Mouse (Mus musculus) G1E-ER4 (cell line): Measurements from ENCODE around the gene Birc6. TPM values are rescaled to one million over a fixed set of nuclear protein-coding genes. Genes with fewer than 3 reads are reported as not detected.

Experiments used
- GATA1 ChIP-seq: IDR thresholded peaks from one replicate; pipeline ENCODE4 v1.8.0; 2012; ENCODE audit warnings: low read length, inconsistent platforms
- polyA plus RNA-seq: library from polyadenylated mRNA; stranded (reverse); fragments of >175 nt; gene quantifications from 2 replicates; pipeline ENCODE4 v1.2.3, GENCODE M21; 2012

Gene Birc6
- polyA plus RNA-seq, 1 experiment = 18.7 TPM

DNA sequence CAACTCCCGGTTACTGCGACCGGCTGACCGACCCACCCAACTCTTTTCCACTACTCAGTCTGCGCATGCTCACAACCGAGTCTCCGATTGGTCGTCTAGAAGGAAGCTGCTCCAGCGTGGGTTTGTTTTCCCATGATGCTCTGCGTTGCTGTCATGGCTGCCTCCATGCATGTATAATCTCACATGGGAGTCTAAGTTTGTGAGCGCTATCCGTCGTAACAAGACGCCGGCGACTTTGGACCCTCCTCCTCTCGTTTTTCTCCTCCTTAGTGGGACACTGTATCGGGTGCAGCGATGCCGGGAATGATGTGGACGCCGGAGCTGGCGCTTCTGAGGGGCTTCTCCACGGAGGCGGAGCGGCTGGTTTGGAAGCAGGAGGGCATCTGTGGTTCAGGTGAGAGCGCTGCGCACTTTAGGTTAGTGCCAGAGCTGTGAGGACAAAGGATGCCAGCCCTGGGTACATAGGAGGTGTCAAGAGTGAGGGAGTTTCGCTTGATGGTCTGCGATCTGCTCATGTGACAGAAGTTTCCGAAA is 189.6 kb downstream of the Birc6 start, which contains the start of gene Ttc27:
Gene Ttc27 (plus strand): TSS at position 115 of the 534 bp plus-strand sequence.
- TF ChIP-seq GATA1 = no peak

DNA sequence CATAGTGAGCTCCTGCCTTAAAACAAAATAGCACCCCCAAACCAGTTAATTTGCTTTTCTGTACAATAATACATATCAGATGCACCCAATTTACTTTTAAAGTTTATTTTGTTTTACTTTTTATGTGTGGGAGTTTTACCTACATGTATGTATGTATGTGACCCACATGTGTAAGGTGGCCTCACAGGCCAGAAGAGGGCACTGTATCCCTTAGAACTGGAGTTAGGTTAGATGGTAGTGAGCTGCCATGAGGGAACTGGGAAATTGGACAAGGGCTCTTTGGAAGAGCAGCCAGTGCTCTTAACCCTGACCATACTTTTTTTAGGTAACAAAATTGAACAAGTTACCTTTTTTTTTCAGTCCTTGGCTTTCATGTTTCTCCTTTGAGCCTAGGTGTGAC is 204.8 kb downstream of the Birc6 start:
- no peak for TF ChIP-seq GATA1

DNA sequence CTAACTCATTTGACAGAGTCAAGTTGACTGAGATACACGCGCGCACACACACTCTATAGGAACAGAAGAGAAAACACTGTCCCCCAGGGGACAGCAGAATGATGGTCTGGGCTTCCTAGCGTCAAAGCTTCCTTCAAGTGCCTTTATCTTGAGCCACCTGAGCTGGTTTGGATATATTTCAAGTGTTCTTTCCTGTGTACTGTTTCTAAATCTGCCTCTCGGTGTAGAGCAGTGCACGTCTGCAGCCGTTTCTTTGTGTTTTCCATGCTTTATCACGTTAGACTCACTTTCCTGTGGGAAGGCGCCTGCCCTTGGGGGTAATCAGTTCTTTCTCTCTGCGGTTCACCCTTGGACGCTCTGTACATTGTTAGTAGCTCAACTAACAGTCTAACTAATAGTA is 207.3 kb downstream of the Birc6 start:
- TF ChIP-seq GATA1 = no peak

DNA sequence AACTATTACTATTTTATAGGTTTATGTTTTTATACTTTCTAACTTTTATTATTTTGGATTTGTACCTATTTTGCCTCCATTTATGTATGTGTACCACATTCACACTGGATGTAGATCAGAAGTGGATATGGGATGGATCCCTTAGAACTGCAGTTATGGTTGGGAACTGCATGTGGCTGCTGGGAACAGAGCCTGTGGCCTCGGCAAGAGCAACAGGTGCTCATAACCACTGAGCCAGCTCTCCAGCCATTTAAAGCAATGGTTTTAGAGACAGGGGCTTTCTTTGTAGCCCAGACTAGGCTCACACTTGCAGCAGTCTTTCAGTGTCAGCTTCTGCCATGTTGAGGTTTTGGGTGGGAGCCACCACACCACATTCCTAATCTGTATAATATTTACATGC is 221.6 kb downstream of the Birc6 start:
- no peak for TF ChIP-seq GATA1

DNA sequence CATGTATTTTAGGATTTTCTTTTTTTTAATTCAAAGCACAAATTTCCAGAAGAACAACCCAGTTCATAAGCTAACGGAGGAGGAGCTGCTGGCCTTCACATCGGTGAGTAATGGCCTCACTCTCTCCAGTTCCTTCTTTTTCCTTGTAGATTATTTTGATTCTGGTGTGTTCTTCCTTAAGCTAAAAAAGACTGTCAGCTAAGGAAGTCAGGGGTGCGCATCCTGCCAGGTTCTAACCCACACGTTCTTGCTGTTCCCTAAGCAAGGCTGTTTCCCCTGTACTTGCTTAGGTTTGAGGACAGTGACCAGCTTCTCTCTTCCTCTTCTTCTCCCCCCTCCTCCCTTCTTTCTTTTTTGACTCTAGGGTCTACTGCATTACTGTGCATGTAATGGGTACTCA is 222.9 kb downstream of the Birc6 start:
- TF ChIP-seq GATA1 = no peak

Other genes with a start within 250 kb of the Birc6 start
- 58.1 and 91.0 TPM in 2 replicates for gene Memo1, start 232.8 kb upstream of the Birc6 start, polyA plus RNA-seq
- gene Dpy30, start 204.4 kb upstream of the Birc6 start, polyA plus RNA-seq = 76.8 and 101 TPM in 2 replicates
- gene Spast, start 189.3 kb upstream of the Birc6 start, polyA plus RNA-seq = 11.4 and 14.7 TPM in 2 replicates
- gene Slc30a6, start 132.7 kb upstream of the Birc6 start, polyA plus RNA-seq = 1.2 and 1.7 TPM in 2 replicates
- not detected in 2 replicates for gene Nlrc4, start 69.2 kb upstream of the Birc6 start, polyA plus RNA-seq
- gene Yipf4, start 38.8 kb upstream of the Birc6 start, polyA plus RNA-seq = 14.4 and 16.8 TPM in 2 replicates
- 25.4 and 30.0 TPM in 2 replicates for gene Ttc27, start 189.4 kb downstream of the Birc6 start, polyA plus RNA-seq